Mouse (Mus musculus) T-helper 17 cell (primary cell): ENCODE measurements around the gene Srsf3.

Source experiments
- in situ Hi-C, 2 experiments: fragments of 300-600 bp; cut with MboI, MseI; formaldehyde crosslinking; loops; 1 replicate in 1 of 2; 2 replicates in 1 of 2; pipeline ENCODE4 v1.15.1; 2025; ENCODE audit warnings: high pct_unique_total_duplicates in 2 of 2

Gene Srsf3

DNA sequence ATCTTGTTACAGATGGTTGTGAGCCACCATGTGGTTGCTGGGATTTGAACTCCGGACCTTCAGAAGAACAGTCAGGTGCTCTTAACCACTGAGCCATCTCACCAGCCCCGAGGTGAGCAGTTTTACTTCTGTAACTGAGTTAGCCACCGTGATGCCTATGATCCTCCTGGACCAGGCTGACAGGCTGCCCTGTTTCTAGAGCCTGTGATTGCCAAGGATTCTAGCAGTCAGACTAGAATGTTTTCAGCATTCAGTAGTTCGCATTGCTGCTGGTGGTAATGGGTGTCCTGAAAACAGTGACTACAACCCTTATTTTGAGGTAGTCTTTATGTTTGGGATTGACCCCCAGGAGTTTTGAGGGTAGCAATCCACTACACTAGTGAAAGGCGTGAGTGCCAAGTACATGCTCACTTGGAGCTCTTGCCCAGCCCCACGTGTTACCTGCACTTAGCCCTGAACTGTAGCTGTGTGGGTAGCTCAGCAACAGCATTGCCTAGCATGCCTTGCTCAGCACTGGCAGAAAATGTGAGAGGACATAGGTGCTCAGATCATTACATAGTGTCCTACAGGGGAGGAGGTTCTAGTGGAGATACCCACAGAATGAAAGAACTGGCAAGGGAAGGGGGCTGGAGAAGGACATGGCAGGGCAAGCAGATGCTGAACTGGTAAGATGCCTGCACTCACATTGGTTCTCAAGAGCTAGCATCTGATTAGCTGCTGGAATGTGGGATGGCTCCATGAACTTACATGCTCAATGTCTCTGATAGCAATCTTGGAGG lies 11.9 kb downstream of the Srsf3 start:
- in situ Hi-C loops, result no loop called here

DNA sequence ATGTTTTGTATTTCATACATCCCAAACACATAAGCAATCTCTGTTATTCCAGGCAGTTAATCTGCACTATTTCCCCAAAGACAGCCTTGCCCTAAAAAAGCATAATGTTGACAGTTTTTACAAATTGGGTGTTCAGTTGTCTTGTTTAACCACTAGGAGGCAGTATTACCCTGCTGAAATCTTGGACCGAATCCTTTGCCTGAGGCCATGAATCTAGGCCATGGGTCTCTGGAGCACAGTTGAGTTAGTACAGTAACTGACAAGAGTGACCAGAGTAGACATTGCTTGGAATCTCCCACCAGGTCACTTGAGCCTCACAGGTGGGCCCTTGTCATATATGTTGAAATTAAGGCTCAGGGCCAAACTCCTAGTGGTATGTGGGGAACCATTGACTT lies 12.5 kb downstream of the Srsf3 start:
- in situ Hi-C loops, result no loop called here

DNA sequence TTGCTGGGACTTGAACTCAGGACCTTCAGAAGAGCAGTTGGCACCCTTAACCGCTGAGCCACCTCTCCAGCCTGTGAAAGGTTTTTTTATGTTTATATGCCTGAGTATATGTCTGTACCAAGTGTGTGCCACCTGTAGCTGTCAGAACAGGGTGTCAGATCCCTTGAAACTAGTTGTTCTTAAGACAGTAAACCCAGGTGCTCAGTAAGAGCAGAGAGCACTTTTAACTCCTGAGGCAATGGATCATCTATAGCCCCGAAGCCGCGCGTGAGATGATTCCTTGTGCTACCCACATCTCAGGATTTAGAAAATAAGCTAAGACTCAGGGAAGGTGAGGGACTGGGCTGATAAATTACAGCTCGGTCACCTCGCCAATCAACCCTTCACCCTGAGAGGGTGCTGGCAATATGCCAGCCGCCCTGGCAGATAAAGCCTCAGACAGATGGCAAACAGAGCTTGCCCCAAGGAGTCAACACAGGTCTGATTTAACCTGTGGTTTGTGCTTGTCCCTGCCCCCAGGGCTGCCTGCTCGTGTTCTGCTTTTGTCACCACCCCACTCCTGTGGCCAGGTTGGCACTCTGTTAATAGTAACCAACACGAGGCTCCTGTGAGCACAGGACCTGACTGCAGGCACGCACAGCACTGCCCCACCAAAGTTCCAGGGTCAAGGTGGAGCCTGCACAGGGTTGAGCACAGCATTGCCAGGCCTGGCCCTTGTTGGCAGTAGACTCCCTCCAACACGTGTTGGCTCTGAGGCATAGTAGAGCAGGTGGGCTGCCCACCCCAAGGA lies 13.5 kb downstream of the Srsf3 start:
- in situ Hi-C loops, result no loop called here

DNA sequence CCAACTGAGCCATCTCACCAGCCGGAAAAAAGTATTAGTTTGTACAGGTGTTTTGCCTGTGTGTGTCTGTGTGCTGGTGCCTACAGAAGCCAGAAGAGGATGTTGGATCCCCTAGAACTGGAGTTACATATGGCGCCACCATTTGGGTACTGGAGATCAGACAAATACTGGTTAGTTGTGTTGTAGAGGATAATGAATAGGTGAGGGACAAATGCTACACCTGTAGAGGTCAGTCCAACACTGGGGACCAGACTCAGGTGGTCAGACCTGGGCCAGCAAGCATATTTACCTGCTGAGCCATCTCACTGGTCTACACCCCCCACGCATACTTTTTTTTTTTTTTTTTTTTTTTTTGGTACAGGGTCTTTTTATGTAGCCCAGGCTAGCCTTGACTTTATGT lies 14.4 kb downstream of the Srsf3 start:
- in situ Hi-C loops, result no loop called here

DNA sequence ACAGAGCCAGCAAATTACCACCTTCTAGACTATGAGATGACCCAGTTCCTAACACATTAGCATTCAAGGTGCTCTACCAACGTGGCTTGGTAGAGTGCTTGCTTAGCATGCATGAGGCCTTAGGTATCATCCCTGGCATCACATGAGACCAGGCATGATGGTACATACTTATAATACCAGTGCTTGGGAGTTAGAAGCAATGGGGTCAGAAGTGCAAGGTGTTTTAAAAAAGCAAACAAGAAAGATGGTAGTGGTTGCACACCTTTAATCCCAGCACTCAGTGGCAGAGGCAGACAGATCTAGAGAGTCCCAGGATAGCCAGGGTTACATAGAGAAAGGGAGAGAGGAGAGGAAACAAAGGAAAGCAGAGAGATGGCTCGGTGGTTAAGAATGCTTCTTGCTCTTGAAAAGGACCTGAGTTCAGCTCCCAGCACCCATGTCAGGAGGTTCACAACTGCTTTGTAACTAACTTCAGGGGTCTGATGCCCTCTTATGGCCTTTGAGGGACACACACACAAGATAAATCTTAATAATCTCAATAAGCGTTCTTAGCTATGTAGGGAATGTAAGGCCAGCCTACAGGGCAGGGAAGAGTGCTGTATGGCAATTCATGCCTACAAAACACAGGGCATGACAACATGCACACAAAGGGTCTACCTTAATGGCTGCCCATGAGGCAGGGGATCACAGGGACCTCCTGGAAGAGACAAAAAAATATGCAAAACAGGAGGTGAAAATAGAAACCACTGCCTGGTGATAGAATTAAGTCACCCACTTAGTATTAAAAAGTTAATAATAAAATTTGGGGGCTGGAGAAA lies 15.5 kb downstream of the Srsf3 start:
- in situ Hi-C loops, result no loop called here

DNA sequence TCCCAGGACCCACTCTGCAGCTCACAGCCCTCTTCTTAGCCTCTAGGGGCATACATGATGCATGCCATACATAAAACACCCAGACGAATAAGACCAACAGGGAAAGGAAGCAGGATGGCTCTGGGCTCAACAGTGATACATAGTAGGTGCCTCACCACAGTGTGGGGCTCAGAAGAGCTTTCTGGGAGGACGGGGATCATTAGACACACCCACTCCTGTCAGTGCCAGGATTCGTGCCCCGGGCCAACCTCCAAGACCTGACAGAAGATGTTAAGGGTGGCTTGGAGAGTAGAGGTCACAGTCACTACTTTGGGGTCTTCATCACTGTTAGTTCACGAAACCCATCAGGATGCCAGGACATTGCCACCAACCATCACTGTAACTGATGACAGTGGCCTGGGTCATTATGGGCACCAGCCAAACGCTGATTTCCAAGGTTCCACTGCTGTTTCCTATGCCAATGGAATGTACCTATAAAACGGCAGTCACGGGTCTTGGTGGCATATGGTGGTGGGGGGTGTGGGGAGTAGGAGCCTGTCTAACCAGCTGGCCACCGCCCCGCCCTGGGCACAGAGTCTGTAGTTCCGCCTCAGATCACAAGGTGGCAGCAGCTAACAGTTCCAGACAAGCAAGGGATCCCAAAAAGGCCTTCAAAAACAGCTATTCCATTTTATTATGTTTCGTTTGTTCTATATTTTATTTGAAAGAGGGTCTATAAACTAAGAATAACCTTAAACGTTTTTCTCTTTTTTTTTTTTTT lies 16.5 kb downstream of the Srsf3 start:
- in situ Hi-C loops, result no loop called here

DNA sequence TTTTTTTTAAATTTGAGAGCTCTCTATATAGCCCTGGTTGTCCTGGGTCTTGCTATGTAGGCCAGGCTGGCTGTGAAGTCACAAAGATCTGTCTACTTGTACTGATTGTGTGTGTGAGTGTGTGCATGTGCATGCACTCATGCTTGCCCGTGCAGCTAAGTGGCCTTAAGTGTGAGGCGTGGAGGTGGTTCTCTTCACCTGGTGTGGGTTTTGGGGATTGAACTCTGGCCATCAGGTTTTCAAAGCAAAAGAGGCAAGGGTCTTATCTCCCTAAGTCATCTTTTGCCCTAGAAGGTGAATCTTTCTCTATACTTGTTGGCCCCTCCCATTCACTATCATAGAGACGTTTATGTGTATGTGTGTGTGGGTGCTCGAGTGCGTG lies 17.1 kb downstream of the Srsf3 start:
- in situ Hi-C loops, result no loop called here

DNA sequence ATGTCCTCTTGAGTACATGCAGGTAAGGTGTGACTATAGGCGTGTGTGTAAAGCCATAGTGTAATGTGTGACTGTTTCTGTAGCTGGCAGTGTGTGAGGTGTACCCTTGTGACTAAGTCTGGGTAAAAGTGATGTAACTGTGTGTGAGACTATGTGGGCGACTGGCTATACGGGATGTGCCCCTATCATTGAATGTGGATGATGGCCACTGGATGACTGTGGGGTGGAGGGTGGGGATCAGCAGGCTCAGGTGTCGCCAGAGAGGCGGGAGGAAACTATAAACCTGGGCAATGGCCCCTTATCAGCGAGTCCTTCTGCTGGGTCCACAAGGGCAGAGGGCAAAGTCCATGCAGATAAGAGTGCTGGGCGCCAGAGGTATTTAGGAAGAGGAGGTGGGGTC lies 17.5 kb downstream of the Srsf3 start:
- in situ Hi-C loops, result loop anchor here (5.0 kb wide), 5 partner anchors 42 to 197 kb away; partner anchors contain the start of gene Cdkn1a (in 1 of the 2)

DNA sequence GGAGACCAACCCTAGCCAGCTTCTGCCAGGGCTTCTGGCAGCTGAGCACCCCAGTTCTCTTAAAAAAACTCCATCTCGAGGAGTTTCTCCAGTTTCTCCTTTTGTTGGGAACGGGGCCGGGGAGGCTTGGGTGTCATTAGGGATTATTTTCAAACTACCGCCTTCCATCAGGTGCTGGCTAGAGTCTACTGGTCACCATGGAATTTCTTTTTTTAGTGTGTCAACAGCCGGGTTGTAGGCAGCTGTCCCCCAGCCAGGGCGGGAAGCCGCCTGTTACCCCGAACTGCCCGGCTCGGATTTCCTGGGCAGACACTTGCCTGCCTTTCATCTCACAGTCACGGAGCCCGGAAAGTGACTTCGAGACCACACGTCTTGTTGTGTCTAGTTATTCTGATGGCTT lies 18.4 kb downstream of the Srsf3 start:
- in situ Hi-C loops, result loop anchor here (5.0 kb wide), 5 partner anchors 42 to 197 kb away; partner anchors contain the start of gene Cdkn1a (in 1 of the 2)

DNA sequence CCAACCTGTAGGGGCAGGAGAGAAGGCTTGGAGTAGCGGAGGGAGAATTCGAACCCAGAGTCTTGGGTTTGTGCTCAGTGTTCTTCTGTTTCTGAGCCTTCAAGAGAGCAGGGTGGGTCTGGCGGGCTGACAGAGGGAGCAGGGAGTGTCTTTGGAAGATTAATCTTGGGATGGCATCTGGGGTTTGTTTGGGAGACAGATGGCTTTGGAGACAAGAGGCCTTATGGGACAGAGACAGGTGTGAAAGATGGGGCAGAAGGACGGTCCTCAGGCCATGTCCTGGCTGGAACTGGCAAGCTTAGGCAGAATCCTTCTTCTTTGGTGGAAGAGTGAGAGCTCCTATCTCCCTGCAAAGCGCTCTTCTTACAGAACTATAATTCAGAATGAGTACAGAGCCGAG lies 20.6 kb downstream of the Srsf3 start:
- in situ Hi-C loops, result loop anchor here (5.0 kb wide), 5 partner anchors 39 to 194 kb away; partner anchors contain the start of gene Cdkn1a (in 1 of the 2)

DNA sequence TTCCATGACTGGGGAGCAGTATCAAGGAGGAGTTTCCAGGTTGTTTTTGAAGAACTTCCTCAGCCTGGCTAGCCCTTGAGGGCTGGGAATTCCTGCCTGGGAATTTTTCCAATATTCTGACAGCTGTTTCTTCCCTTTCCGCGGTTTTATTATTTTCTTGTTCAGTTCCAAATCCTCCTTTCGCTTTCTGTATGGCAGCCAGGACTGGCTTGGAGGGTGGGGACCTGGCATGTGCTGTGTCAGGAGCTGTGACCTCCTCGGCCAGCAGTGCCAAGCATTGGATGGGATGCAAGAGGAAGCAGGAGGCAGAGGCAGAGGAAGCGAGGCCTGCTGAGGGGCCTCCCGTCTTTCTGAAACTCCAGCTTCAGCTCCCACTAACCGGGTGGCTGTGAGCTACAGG lies 21.4 kb downstream of the Srsf3 start:
- in situ Hi-C loops, result loop anchor here (5.0 kb wide), 5 partner anchors 38 to 193 kb away; partner anchors contain the start of gene Cdkn1a (in 1 of the 2)

DNA sequence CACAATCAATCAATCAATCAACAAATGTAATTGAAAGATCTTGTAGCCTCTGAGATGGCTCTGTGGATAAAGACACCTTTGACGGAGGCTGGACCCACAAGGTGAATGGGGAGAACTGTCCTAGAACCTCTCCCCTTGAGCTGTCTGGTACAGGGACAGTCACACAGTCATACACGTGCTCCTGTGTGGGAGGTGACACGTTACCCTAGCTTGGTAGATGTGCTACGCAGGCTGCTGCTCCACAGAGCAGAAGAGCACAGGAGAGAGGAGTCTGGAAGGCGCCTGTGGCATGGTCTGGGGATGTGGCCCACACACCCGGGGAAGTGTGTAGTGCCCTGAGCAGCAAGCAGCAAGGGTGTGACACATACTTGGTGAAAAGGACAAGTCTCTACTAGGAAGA lies 22.0 kb downstream of the Srsf3 start:
- in situ Hi-C loops, result loop anchor here (5.0 kb wide), 5 partner anchors 38 to 193 kb away; partner anchors contain the start of gene Cdkn1a (in 1 of the 2)

DNA sequence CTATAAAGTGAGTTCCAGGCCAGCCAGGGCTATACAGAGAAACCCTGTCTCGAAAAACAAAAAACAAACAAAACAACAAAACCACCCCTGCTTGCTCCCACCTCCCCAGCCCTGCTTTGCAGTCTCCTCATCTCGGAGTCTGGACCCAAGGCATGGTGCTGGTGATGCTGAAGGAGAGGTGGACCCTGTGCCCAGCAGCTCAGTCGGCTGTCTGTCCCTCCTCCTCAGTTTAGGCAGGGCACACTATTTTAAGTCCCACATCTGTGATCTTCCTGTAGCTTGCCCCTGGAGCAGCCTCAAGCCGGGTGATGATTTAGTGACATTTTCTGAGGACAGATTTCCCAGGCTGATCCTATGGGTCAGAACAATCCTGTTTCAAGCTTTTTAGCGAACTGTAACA lies 23.2 kb downstream of the Srsf3 start:
- in situ Hi-C loops, result no loop called here

DNA sequence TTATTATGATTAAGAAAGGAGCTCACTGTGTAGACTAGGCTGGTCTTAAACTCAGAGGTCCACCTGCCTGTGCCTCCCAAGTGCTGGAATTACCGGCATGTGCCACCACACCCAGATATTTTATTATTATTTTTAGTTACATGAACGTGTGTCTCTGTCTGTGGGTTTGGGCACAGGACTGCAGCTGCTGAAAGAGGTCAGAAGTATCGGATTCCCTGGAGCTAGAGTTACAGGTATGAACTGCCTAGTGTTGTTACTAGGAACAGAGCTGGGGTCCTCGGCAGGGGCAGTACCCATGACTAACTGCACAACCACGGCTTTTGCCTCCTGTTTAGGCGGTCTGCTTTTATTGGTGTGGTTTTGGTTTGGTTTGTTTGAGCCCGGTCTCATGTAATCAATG lies 23.8 kb downstream of the Srsf3 start:
- in situ Hi-C loops, result no loop called here

DNA sequence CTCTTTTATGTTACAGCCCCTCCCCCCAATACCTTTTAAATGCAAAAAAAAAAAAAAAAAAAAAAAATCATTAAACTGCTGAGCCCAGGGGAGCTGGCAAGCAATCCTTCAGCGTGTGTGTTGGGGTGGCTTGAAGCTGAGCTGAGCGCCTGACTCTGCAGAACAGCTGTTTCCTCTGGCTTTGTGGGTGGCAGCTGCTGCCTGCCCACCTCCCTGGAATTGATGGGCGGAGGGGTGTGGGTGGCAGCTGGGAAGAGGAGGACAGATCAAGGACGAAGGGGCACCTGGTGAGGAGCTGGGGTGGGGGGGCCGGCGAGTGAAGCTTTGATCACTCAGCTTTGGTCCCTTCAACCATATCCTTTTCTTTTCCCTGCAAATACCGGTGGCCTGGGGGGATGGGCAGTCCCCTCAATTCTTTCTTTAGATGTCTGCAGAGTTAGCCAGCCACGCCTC lies 24.3 kb downstream of the Srsf3 start:
- in situ Hi-C loops, result no loop called here

DNA sequence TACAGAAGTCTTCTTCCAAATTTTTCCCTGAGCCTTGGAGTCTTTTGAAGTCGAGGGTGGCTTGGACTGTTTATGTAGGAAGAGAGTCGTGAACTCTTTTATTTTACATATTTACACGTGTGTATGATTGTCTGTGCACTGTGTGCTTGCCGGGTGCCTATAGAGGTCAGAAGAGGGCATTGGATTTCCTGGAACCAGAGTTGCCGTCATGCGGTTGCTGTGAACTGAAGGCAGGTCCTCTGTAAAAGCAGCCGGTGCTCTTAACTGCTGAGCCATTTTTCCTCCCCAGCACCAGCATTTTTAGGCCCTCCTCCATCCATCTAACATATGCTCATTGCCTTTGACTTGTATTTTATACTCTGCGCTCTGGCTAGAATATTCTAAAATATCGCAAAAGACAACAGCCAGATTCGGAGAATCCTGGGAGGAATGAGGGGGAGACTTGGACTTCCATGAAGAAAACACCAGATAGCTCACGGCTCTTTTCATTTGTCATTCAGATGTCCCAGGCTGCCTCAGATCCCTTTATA lies 25.0 kb downstream of the Srsf3 start:
- in situ Hi-C loops, result no loop called here

DNA sequence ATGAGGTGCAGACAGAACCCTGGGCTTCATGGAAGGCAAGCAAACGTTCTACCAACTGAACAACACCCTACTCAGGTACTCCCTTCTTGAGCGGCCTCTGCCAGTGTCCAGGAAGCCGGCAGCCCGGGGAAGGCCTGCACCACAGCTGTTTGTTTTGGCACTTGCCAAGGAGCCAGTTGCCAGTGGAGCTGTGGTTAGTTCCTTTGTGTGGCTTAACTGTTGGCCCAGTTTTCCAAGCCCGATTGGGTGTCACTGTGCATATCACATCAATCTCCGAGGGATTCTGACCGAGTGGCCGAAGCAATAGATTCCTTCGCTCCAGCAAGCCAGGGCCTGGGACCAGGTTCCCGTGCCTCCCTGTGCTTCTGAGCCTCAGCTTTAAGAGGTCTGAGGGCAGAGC lies 25.5 kb downstream of the Srsf3 start:
- in situ Hi-C loops, result no loop called here

DNA sequence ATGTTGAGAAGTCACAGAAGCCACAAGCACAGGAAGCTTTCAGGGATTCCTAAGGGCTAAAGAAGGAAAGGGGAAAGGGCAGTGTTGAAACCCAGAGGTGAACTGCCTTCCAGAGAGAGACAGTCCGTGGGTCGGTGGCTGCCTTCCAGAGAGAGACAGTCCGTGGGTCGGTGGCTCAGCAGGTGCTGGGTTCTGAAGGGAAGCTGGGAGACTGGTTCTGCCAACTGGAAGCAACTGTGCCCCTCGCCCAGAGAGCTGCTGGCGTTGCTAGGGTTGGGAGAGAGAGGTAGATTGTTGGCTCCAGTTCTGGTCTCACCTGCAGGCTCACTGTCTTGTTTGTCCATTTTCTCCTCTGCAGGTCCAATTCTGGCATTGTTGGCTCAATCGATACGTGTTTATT lies 26.1 kb downstream of the Srsf3 start:
- in situ Hi-C loops, result no loop called here

DNA sequence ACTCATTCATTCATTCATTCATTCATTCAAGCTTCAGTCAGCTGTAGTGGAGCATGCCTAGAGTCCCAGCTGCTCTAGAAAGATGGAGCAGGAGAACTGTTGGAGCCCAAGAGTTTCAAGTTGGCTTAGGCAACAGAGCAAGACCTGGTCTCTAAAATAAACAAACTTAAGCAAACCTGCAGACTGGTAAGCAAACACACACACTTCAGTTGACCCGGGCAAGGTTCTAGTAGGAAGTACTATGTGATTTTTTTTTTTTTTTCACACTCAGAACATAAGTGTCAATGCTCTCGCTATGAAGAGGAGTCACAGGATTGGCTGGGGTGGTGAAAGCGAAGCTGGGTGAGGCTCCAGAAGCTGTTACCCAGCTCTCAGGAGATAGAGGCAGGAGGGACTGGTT lies 27.2 kb downstream of the Srsf3 start:
- in situ Hi-C loops, result no loop called here

DNA sequence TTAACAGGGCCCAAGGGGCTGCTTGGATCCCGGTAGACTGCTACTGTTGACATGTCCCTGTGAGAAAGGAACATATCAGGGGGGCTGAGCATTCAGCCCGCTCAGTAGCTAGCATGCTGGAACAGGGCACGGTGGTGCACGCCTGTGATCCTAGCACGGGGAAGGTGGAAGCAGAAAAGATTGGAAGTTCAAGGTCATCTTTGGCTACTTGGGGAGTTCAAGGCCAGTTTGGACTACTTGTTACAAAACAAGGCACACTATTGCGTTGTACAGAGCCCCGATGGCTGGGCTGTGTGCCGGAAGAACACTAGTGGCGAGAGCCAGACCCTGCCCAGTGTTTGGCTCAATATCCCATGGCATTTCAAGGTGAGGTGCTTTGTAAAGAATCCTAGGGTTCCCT lies 28.5 kb downstream of the Srsf3 start:
- in situ Hi-C loops, result no loop called here
